Mouse (Mus musculus) MEL (cell line): ENCODE measurements around the gene Elp5. TPM values are rescaled to one million over a fixed set of nuclear protein-coding genes. Genes with fewer than 3 reads are reported as not detected.

Experiments used
- DNase-seq: peaks from one replicate; pipeline ENCODE4 v3.0.0; 2011; ENCODE audit warnings: low read depth, low spot score
- H3K27ac ChIP-seq: 2 replicates; pipeline ENCODE4 v1.5.1; 2012; ENCODE audit warnings: low read depth, mild to moderate bottlenecking, control low read depth, low read length, moderate library complexity; ENCODE audit not compliant: control insufficient read depth
- H3K27me3 ChIP-seq, 2 experiments: fragments of 150-350 bp in 1 of 2; sonication (generic) in 1 of 2; 2 replicates each; pipeline ENCODE4 v1.6.1; 2012; ENCODE audit warnings: low read length in 2 of 2, mild to moderate bottlenecking in 2 of 2, improper control_type of control experiment in 1 of 2, moderate library complexity in 1 of 2; ENCODE audit not compliant: insufficient read depth in 2 of 2, control insufficient read depth in 1 of 2
- H3K36me3 ChIP-seq, 2 experiments: 2 replicates each; pipeline ENCODE4 v1.6.1; 2012 to 2014; ENCODE audit warnings: low read length in 2 of 2, improper control_type of control experiment in 1 of 2, inconsistent platforms in 1 of 2, mild to moderate bottlenecking in 1 of 2; ENCODE audit not compliant: insufficient read depth in 2 of 2, control insufficient read depth in 1 of 2
- H3K4me1 ChIP-seq, 2 experiments: fragments of 150-350 bp in 1 of 2; sonication (generic) in 1 of 2; 2 replicates each; pipeline ENCODE4 v1.6.1; 2012; ENCODE audit warnings: low read length in 2 of 2, improper control_type of control experiment in 1 of 2, mild to moderate bottlenecking in 1 of 2; ENCODE audit not compliant: insufficient read depth in 2 of 2, control insufficient read depth in 1 of 2
- H3K4me3 ChIP-seq, 2 experiments: fragments of 150-350 bp in 1 of 2; sonication (generic) in 1 of 2; 2 replicates each; pipeline ENCODE4 v1.5.1; 2012; ENCODE audit warnings: low read depth in 2 of 2, low read length in 2 of 2, mild to moderate bottlenecking in 2 of 2, moderate library complexity in 2 of 2, control low read depth in 1 of 2, improper control_type of control experiment in 1 of 2; ENCODE audit not compliant: control insufficient read depth in 1 of 2, insufficient read depth in 1 of 2
- H3K79me2 ChIP-seq: 2 replicates; pipeline ENCODE4 v1.6.1; 2012; ENCODE audit warnings: mild to moderate bottlenecking, low read length, moderate library complexity; ENCODE audit not compliant: control insufficient read depth, poor library complexity, insufficient read depth
- H3K9ac ChIP-seq: 2 replicates; pipeline ENCODE4 v1.6.1; 2012; ENCODE audit warnings: low read depth, mild to moderate bottlenecking, control low read depth, low read length, moderate library complexity; ENCODE audit not compliant: control insufficient read depth, poor library complexity, severe bottlenecking
- H3K9me3 ChIP-seq: fragments of 150-350 bp; sonication (generic); replicated peaks from 2 replicates; pipeline ENCODE4 v1.6.1; 2012; ENCODE audit warnings: mild to moderate bottlenecking, low read length, improper control_type of control experiment, moderate library complexity; ENCODE audit not compliant: insufficient read depth
- BHLHE40 ChIP-seq: IDR thresholded peaks from 2 replicates; pipeline ENCODE4 v1.6.1; 2012; ENCODE audit warnings: low read depth, mild to moderate bottlenecking, inconsistent platforms, low read length, improper control_type of control experiment, borderline replicate concordance
- CHD2 ChIP-seq: IDR thresholded peaks from 2 replicates; pipeline ENCODE4 v1.6.1; 2011; ENCODE audit warnings: low read length, improper control_type of control experiment
- CTCF ChIP-seq, 3 experiments: IDR thresholded peaks in 2 of 3; conservative IDR thresholded peaks in 1 of 3; 2 replicates each; pipeline ENCODE4 v1.5.1; 2011 to 2012; ENCODE audit warnings: low read length in 3 of 3, low read depth in 2 of 3, mild to moderate bottlenecking in 2 of 3, improper control_type of control experiment in 1 of 3, inconsistent platforms in 1 of 3, mixed read lengths in 1 of 3, moderate library complexity in 1 of 3; ENCODE audit not compliant: control insufficient read depth in 1 of 3, insufficient read depth in 1 of 3, poor library complexity in 1 of 3, severe bottlenecking in 1 of 3
- E2F4 ChIP-seq: IDR thresholded peaks from 2 replicates; pipeline ENCODE4 v1.6.1; 2011; ENCODE audit warnings: low read depth, low read length, improper control_type of control experiment, borderline replicate concordance
- ELF1 ChIP-seq: IDR thresholded peaks from 2 replicates; pipeline ENCODE4 v1.6.1; 2014; ENCODE audit warnings: low read depth, mild to moderate bottlenecking, inconsistent platforms, low read length, improper control_type of control experiment, moderate library complexity
- EP300 ChIP-seq, 2 experiments: IDR thresholded peaks; 2 replicates each; pipeline ENCODE4 v1.6.1; 2011; ENCODE audit warnings: improper control_type of control experiment in 2 of 2, low read length in 2 of 2, low read depth in 1 of 2, mild to moderate bottlenecking in 1 of 2
- ETS1 ChIP-seq: IDR thresholded peaks from 2 replicates; pipeline ENCODE4 v1.6.1; 2012; ENCODE audit warnings: low read depth, mild to moderate bottlenecking, inconsistent platforms, low read length, improper control_type of control experiment, moderate library complexity
- GABPA ChIP-seq: IDR thresholded peaks from 2 replicates; pipeline ENCODE4 v1.6.1; 2012; ENCODE audit warnings: low read depth, mild to moderate bottlenecking, inconsistent platforms, low read length, improper control_type of control experiment, moderate library complexity
- GATA1 ChIP-seq: IDR thresholded peaks from 2 replicates; pipeline ENCODE4 v1.6.1; 2011; ENCODE audit warnings: low read depth, low read length, improper control_type of control experiment
- HCFC1 ChIP-seq: IDR thresholded peaks from 2 replicates; pipeline ENCODE4 v1.6.1; 2012; ENCODE audit warnings: low read depth, mild to moderate bottlenecking, inconsistent platforms, low read length, improper control_type of control experiment, moderate library complexity
- JUND ChIP-seq: IDR thresholded peaks from 2 replicates; pipeline ENCODE4 v1.6.1; 2011; ENCODE audit warnings: low read depth, mild to moderate bottlenecking, improper control_type of control experiment, low read length
- MAX ChIP-seq: IDR thresholded peaks from 2 replicates; pipeline ENCODE4 v1.6.1; 2011; ENCODE audit warnings: low read length, improper control_type of control experiment
- MAZ ChIP-seq: IDR thresholded peaks from 2 replicates; pipeline ENCODE4 v1.6.1; 2012; ENCODE audit warnings: low read depth, mild to moderate bottlenecking, inconsistent platforms, low read length, improper control_type of control experiment
- MYB ChIP-seq: IDR thresholded peaks from 2 replicates; pipeline ENCODE4 v1.6.1; 2011; ENCODE audit warnings: mild to moderate bottlenecking, low read depth, low read length, improper control_type of control experiment
- MYC ChIP-seq: IDR thresholded peaks from 2 replicates; pipeline ENCODE4 v1.6.1; 2011; ENCODE audit warnings: low read depth, mild to moderate bottlenecking, low read length, improper control_type of control experiment, moderate library complexity
- NRF1 ChIP-seq: IDR thresholded peaks from 2 replicates; pipeline ENCODE4 v1.6.1; 2014; ENCODE audit warnings: low read depth, mild to moderate bottlenecking, inconsistent platforms, low read length, improper control_type of control experiment, moderate library complexity; ENCODE audit not compliant: poor library complexity, insufficient read depth, severe bottlenecking
- POLR2A ChIP-seq, 2 experiments: IDR thresholded peaks; 2 replicates each; pipeline ENCODE4 v1.6.1; 2011 to 2012; ENCODE audit warnings: low read length in 2 of 2, mild to moderate bottlenecking in 2 of 2, control low read depth in 1 of 2, improper control_type of control experiment in 1 of 2, low read depth in 1 of 2, moderate library complexity in 1 of 2; ENCODE audit not compliant: control insufficient read depth in 1 of 2, insufficient read depth in 1 of 2, poor library complexity in 1 of 2
- RAD21 ChIP-seq: IDR thresholded peaks from 2 replicates; pipeline ENCODE4 v1.6.1; 2011; ENCODE audit warnings: mild to moderate bottlenecking, low read depth, low read length, improper control_type of control experiment
- SIN3A ChIP-seq: IDR thresholded peaks from 2 replicates; pipeline ENCODE4 v1.6.1; 2012; ENCODE audit warnings: low read length, improper control_type of control experiment, inconsistent platforms
- SMC3 ChIP-seq: IDR thresholded peaks from 2 replicates; pipeline ENCODE4 v1.6.1; 2011; ENCODE audit warnings: low read depth, low read length, improper control_type of control experiment
- TAL1 ChIP-seq: IDR thresholded peaks from 2 replicates; pipeline ENCODE4 v1.6.1; 2012; ENCODE audit warnings: mild to moderate bottlenecking, inconsistent platforms, low read length, moderate library complexity, mixed read lengths
- TBP ChIP-seq: IDR thresholded peaks from 2 replicates; pipeline ENCODE4 v1.8.0; 2011; ENCODE audit warnings: low read depth, low read length, improper control_type of control experiment
- TCF12 ChIP-seq: IDR thresholded peaks from 2 replicates; pipeline ENCODE4 v1.6.1; 2014; ENCODE audit warnings: low read depth, mild to moderate bottlenecking, inconsistent platforms, low read length, improper control_type of control experiment, moderate library complexity
- UBTF ChIP-seq: IDR thresholded peaks from 2 replicates; pipeline ENCODE4 v1.6.1; 2012; ENCODE audit warnings: low read depth, mild to moderate bottlenecking, inconsistent platforms, low read length, improper control_type of control experiment, moderate library complexity, borderline replicate concordance; ENCODE audit not compliant: insufficient read depth
- USF1 ChIP-seq: IDR thresholded peaks from 2 replicates; pipeline ENCODE4 v1.6.1; 2014; ENCODE audit warnings: low read depth, mild to moderate bottlenecking, inconsistent platforms, low read length, improper control_type of control experiment, moderate library complexity
- ZMIZ1 ChIP-seq: IDR thresholded peaks from 2 replicates; pipeline ENCODE4 v1.6.1; 2012; ENCODE audit warnings: low read depth, mild to moderate bottlenecking, inconsistent platforms, low read length, improper control_type of control experiment, moderate library complexity
- ZNF384 ChIP-seq: IDR thresholded peaks from 2 replicates; pipeline ENCODE4 v1.6.1; 2012; ENCODE audit warnings: low read depth, mild to moderate bottlenecking, inconsistent platforms, low read length, improper control_type of control experiment
- polyA plus RNA-seq, 2 experiments: library from polyadenylated mRNA; stranded (reverse) in 1 of 2; unstranded in 1 of 2; fragments of >175 nt in 1 of 2; fragments of >200 nt in 1 of 2; gene quantifications; 2 replicates each; pipeline versions ENCODE4 v1.2.1 to v1.2.4; 2012; ENCODE audit warnings: low replicate concordance in 2 of 2, low read depth in 1 of 2; ENCODE audit not compliant: insufficient read length in 2 of 2, insufficient read depth in 1 of 2, missing spikeins in 1 of 2
- total RNA-seq: library from RNA; depleted of rRNA; stranded (reverse); fragments of 300-350 nt; gene quantifications from 2 replicates; pipeline ENCODE4 v1.2.3, GENCODE M21; 2012

Gene Elp5
- total and polyA plus RNA-seq, 3 experiments = 189 to 222 TPM; not detected in 1

GRCm38 (mm10) chr11:69996161-69997061 is 14.1 kb upstream of the Elp5 start:
- peaks cover 12 to 40% of the 10 kb centered on the region in 2 experiments for H3K4me1 ChIP-seq
- peaks cover 41% of the 10 kb centered on the region for H3K79me2 ChIP-seq
- peaks cover 8 to 44% of the 10 kb centered on the region in 2 experiments for H3K36me3 ChIP-seq
- DNase-seq = peak; percentile 79
- peak overlapping the region; percentile 99 for H3K9ac ChIP-seq
- peak overlapping the region; percentile 88 for H3K27ac ChIP-seq
- no peaks in the 10 kb centered on the region for H3K9me3 ChIP-seq
- H3K27me3 ChIP-seq = no peaks in the 10 kb centered on the region
- TF ChIP-seq ZMIZ1 (peak; percentile 29; the same call in 1 of the 2 replicates), USF1 (no peak), ETS1 (0 out of 2 replicates have a peak, but pooled peaks have one; percentile 31), SIN3A (0 out of 2 replicates have a peak, but pooled peaks have one; percentile 18), HCFC1 (peak; percentile 38), TCF12 (0 out of 2 replicates have a peak, but pooled peaks have one; percentile 1), MAX (no peak), POLR2A (IDR thresholded peaks at IDR 0.05; ENCODE audit: control insufficient read depth in 1 of 2, insufficient read depth in 1 of 2, low read depth in 1 of 2, low read length in 2 of 2, poor library complexity in 1 of 2) (no peak), GATA1 (no peak)
- H3K4me3 ChIP-seq = peak overlapping the region; percentile 66 to 98

GRCm38 (mm10) chr11:69995391-69995960 is 13.2 kb upstream of the Elp5 start, which contains the start of gene Phf23:
Phf23 (plus strand) TSS chr11:69995777.
- Histone ChIP-seq H3K4me1 (peaks cover 8 to 40% of the 10 kb centered on the region in 2 experiments), H3K36me3 (peaks cover 8 to 44% of the 10 kb centered on the region in 2 experiments), H3K4me3 (peak within 1 kb of the TSS; percentile 66 to 98), H3K27me3 (no peaks in the 10 kb centered on the region), H3K27ac (peak within 1 kb of the TSS; percentile 87), H3K79me2 (peaks cover 32% of the 10 kb centered on the region), H3K9me3 (no peaks in the 10 kb centered on the region), H3K9ac (peak within 1 kb of the TSS; percentile 99)
- peak; percentile 100 for DNase-seq
- TF ChIP-seq MYB (no peak), CHD2 (no peak), CTCF (IDR thresholded peaks at IDR 0.05 in 2 of 3, conservative IDR thresholded peaks at IDR 0.05 in 1 of 3; ENCODE audit: control insufficient read depth in 1 of 3, insufficient read depth in 1 of 3, low read depth in 2 of 3, low read length in 3 of 3, poor library complexity in 1 of 3, severe bottlenecking in 1 of 3) (no peak), JUND (no peak), ELF1 (peak; percentile 98), TCF12 (peak; percentile 64), HCFC1 (peak; percentile 96), ZMIZ1 (0 out of 2 replicates have a peak, but pooled peaks have one; percentile 45), EP300 (IDR thresholded peaks at IDR 0.05; ENCODE audit: low read depth in 1 of 2, low read length in 2 of 2) (no peak), MAZ (peak; percentile 100), TAL1 (no peak), TBP (peak; percentile 50; the same call in 1 of the 2 replicates), BHLHE40 (no peak), POLR2A (IDR thresholded peaks at IDR 0.05; ENCODE audit: control insufficient read depth in 1 of 2, insufficient read depth in 1 of 2, low read depth in 1 of 2, low read length in 2 of 2, poor library complexity in 1 of 2) (peak; percentile 78 to 79; a peak in 3 of 4 replicates), GATA1 (peak; percentile 59), NRF1 (peak; percentile 86), GABPA (no peak), ZNF384 (no peak), SMC3 (no peak), MYC (peak; percentile 81), UBTF (0 out of 2 replicates have a peak, but pooled peaks have one; percentile 79), RAD21 (no peak), E2F4 (peak; percentile 97; the same call in 1 of the 2 replicates)
